Mouse (Mus musculus): Measurements from ENCODE around the gene Icos. TPM values are rescaled to one million over a fixed set of nuclear protein-coding genes. Genes with fewer than 3 reads are reported as not detected.

Icos gene
- polyA plus RNA-seq, 1 experiment: 0.08 TPM

DNA sequence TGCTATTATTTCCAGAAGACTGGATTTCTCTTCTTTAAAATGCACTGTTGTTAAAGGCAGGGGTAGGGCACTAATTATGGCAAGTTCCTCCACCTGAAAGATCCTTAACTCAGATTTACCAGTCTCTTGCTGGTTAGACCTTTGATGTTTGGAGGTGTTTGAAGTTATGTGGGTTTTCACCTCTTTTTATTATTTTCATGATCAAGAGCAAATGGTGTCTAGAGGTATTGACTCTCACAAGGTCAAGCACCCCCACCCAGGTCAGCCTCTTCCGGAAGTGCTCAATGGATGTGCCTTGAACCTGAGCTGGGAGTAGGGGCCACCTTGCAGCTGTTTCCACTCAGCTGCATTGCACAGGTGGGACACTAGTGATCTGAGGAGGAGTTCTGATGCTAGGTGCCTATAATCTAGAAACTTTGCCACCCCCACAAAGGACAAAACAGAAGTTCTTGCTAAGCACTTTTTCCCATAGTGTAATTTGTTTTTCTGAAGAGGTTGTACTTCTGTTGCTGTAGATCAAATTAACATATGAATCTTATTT is 38.9 kb downstream of the Icos start:
- Histone ChIP-seq H3K4me3 (ENCODE audit: insufficient read depth, low read length) (no peak overlapping the region), H3K4me1 (ENCODE audit: control insufficient read depth, insufficient read depth, low read length) (no peaks in the 10 kb centered on the region), H3K27ac (ENCODE audit: insufficient read depth, low read length) (no peak overlapping the region)
- TF ChIP-seq POLR2A (IDR thresholded peaks at IDR 0.05; ENCODE audit: extremely low read depth, insufficient read depth, low read length) (no peak), CTCF (IDR thresholded peaks at IDR 0.05; ENCODE audit: extremely low read depth, insufficient read depth, low read length) (no peak)

- no peak overlapping the region for H3K4me3 ChIP-seq (ENCODE audit: insufficient read depth, low read length)
- TF ChIP-seq CTCF (IDR thresholded peaks at IDR 0.05; ENCODE audit: extremely low read depth, insufficient read depth, low read length) (no peak), POLR2A (IDR thresholded peaks at IDR 0.05; ENCODE audit: extremely low read depth, insufficient read depth, low read length) (no peak)
- no peaks in the 10 kb centered on the region for H3K4me1 ChIP-seq (ENCODE audit: control insufficient read depth, insufficient read depth, low read length)
- H3K27ac ChIP-seq (ENCODE audit: insufficient read depth, low read length): no peak overlapping the region
These were observed 49.0 kb downstream of the Icos start for GRCm38 (mm10) chr1:61026712-61027111.

GRCm38 (mm10) chr1:61027519-61027918 is 49.8 kb downstream of the Icos start:
- no peak overlapping the region for H3K4me3 ChIP-seq (ENCODE audit: insufficient read depth, low read length)
- TF ChIP-seq CTCF (IDR thresholded peaks at IDR 0.05; ENCODE audit: extremely low read depth, insufficient read depth, low read length): no peak
- TF ChIP-seq POLR2A (IDR thresholded peaks at IDR 0.05; ENCODE audit: extremely low read depth, insufficient read depth, low read length): no peak
- H3K4me1 ChIP-seq (ENCODE audit: control insufficient read depth, insufficient read depth, low read length): no peaks in the 10 kb centered on the region
- H3K27ac ChIP-seq (ENCODE audit: insufficient read depth, low read length): no peak overlapping the region

- no peak overlapping the region for H3K27ac ChIP-seq (ENCODE audit: insufficient read depth, low read length)
- H3K4me3 ChIP-seq (ENCODE audit: insufficient read depth, low read length): no peak overlapping the region
- no peaks in the 10 kb centered on the region for H3K4me1 ChIP-seq (ENCODE audit: control insufficient read depth, insufficient read depth, low read length)
These were observed 52.2 kb downstream of the Icos start for GRCm38 (mm10) chr1:61029919-61030318.

GRCm38 (mm10) chr1:61030532-61030931 is 52.8 kb downstream of the Icos start:
- TF ChIP-seq POLR2A (IDR thresholded peaks at IDR 0.05; ENCODE audit: extremely low read depth, insufficient read depth, low read length) (no peak), CTCF (IDR thresholded peaks at IDR 0.05; ENCODE audit: extremely low read depth, insufficient read depth, low read length) (no peak)
- no peak overlapping the region for H3K27ac ChIP-seq (ENCODE audit: insufficient read depth, low read length)

More at GRCm38 (mm10) chr1:61029919-61030318, 52.2 kb downstream of the Icos start:
- TF ChIP-seq POLR2A (IDR thresholded peaks at IDR 0.05; ENCODE audit: extremely low read depth, insufficient read depth, low read length): no peak
- no peak for TF ChIP-seq CTCF (IDR thresholded peaks at IDR 0.05; ENCODE audit: extremely low read depth, insufficient read depth, low read length)

GRCm38 (mm10) chr1:61035270-61035669 is 57.5 kb downstream of the Icos start:
- no peaks in the 10 kb centered on the region for H3K4me1 ChIP-seq (ENCODE audit: control insufficient read depth, insufficient read depth, low read length)
- TF ChIP-seq CTCF (IDR thresholded peaks at IDR 0.05; ENCODE audit: extremely low read depth, insufficient read depth, low read length) (no peak), POLR2A (IDR thresholded peaks at IDR 0.05; ENCODE audit: extremely low read depth, insufficient read depth, low read length) (no peak)
- no peak overlapping the region for H3K4me3 ChIP-seq (ENCODE audit: insufficient read depth, low read length)
- H3K27ac ChIP-seq (ENCODE audit: insufficient read depth, low read length): no peak overlapping the region

More at GRCm38 (mm10) chr1:61030532-61030931, 52.8 kb downstream of the Icos start:
- Histone ChIP-seq H3K4me1 (ENCODE audit: control insufficient read depth, insufficient read depth, low read length) (no peaks in the 10 kb centered on the region), H3K4me3 (ENCODE audit: insufficient read depth, low read length) (no peak overlapping the region)

DNA sequence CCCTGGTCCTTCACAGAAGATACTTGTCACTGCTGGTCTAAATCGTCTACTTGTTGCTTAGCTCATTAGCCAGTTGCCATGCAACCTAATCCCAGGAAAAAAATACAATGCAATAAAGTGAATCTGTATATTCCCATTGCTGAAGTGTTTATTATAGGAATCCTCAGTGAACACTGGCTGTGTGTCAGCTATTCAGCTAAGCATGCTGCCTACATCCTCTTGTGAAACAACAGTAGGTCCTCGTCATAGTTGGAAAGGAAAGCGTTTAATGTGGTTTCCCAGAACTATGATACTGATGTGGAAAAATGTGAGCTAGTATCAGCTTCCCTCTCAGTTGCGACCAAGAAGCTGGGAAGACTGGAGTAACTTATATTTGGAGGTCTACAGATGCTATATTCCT is 60.5 kb downstream of the Icos start:
- Histone ChIP-seq H3K4me3 (ENCODE audit: insufficient read depth, low read length) (no peak overlapping the region), H3K27ac (ENCODE audit: insufficient read depth, low read length) (no peak overlapping the region), H3K4me1 (ENCODE audit: control insufficient read depth, insufficient read depth, low read length) (peaks cover 2% of the 10 kb centered on the region; the same call in 1 of the 2 replicates)
- no peak for TF ChIP-seq CTCF (IDR thresholded peaks at IDR 0.05; ENCODE audit: extremely low read depth, insufficient read depth, low read length)
- TF ChIP-seq POLR2A (IDR thresholded peaks at IDR 0.05; ENCODE audit: extremely low read depth, insufficient read depth, low read length): no peak

DNA sequence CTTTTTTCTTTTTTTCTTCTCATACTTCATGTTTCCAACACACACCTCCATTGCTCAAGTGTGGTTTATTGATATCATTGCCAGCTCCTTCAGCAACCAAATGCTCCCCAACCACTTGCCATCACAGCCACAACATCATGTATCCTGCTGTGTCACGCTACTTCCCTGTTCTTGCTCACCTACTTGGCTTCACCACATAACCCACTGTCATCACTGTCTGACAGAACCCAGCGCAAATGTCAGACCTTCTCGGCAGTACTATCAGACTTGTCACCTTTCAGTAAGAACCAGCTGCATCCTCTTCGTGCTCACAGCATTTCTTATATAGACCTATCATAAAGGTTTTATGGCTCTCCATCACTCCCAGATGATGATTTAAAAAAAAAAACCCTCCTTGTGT is 61.6 kb downstream of the Icos start:
- peaks cover 2% of the 10 kb centered on the region; the same call in 1 of the 2 replicates for H3K4me1 ChIP-seq (ENCODE audit: control insufficient read depth, insufficient read depth, low read length)
- TF ChIP-seq CTCF (IDR thresholded peaks at IDR 0.05; ENCODE audit: extremely low read depth, insufficient read depth, low read length) (no peak), POLR2A (IDR thresholded peaks at IDR 0.05; ENCODE audit: extremely low read depth, insufficient read depth, low read length) (no peak)
- H3K27ac ChIP-seq (ENCODE audit: insufficient read depth, low read length): no peak overlapping the region
- H3K4me3 ChIP-seq (ENCODE audit: insufficient read depth, low read length): no peak overlapping the region

DNA sequence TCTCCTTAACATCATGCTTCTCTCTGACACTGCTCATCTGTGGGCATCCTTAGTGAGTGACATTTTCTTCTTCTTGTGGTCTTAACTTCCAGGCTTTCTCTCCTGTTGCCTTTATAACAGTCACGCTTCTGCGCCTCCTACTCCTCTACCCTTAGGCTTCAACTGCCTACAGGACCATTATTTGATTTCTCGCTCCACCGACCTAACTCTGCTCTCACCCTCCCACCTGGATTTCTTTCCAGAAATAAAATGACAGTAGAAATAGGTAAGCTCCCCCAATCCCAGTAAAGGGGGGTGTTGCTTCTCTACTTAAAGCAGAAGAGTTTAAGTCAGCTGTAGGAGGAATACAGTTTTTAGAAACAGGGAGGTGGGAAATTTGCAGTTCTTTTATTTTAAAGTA is 62.7 kb downstream of the Icos start:
- H3K27ac ChIP-seq (ENCODE audit: insufficient read depth, low read length): no peak overlapping the region
- peaks cover 2% of the 10 kb centered on the region; the same call in 1 of the 2 replicates for H3K4me1 ChIP-seq (ENCODE audit: control insufficient read depth, insufficient read depth, low read length)
- TF ChIP-seq POLR2A (IDR thresholded peaks at IDR 0.05; ENCODE audit: extremely low read depth, insufficient read depth, low read length) (no peak), CTCF (IDR thresholded peaks at IDR 0.05; ENCODE audit: extremely low read depth, insufficient read depth, low read length) (no peak)
- H3K4me3 ChIP-seq (ENCODE audit: insufficient read depth, low read length): no peak overlapping the region

DNA sequence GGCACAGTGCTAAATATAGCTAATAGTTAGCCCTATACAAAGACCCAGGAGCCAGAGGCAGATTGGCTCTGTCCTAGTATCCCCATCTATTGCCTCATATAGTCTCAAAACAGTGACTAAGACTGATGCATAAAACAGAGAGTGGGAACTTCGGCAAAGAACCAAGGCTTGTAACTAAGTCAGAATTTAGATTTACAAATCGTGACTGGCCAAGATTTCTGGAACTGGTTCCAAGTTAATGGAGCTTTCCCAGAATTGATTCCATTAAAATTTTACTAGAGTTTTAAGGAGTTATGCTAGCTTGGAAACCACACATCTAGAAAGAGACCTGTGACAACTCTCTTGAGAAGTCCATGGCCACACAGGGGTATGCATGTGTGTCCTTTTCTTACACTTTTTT is 65.1 kb downstream of the Icos start:
- TF ChIP-seq CTCF (IDR thresholded peaks at IDR 0.05; ENCODE audit: extremely low read depth, insufficient read depth, low read length) (no peak), POLR2A (IDR thresholded peaks at IDR 0.05; ENCODE audit: extremely low read depth, insufficient read depth, low read length) (no peak)
- Histone ChIP-seq H3K4me3 (ENCODE audit: insufficient read depth, low read length) (no peak overlapping the region), H3K4me1 (ENCODE audit: control insufficient read depth, insufficient read depth, low read length) (peaks cover 2% of the 10 kb centered on the region; the same call in 1 of the 2 replicates)

More for the DNA sequence above, 65.1 kb downstream of the Icos start:
- no peak overlapping the region for H3K27ac ChIP-seq (ENCODE audit: insufficient read depth, low read length)
